Comparison of ENCODE assay signal across 8 mouse cellular contexts in genomic region chr14:14065142-14065498, GRCm38 (mm10). TPM values are rescaled to one million over a fixed set of nuclear protein-coding genes. Genes with fewer than 3 reads are reported as not detected.
DNase-seq lines count a peak whose midpoint lies in the region; ATAC-seq lines count a peak whose summit lies in the region.

No protein-coding gene starts in this region.

- intact Hi-C loops in heart, postnatal 14 days (cut with DNase I), result no loop called here
- intact Hi-C loops in heart, postnatal 25 days (cut with DNase I), result no loop called here

- H3K27ac ChIP-seq in heart, embryonic 16.5 days (ENCODE audit: low read length), result peak overlapping the region; percentile 36
- peak overlapping the region; percentile 86 for H3K27ac ChIP-seq in forebrain, embryonic 13.5 days
- H3K27ac ChIP-seq in liver, embryonic 15.5 days (replicated peaks), result 0 out of 2 replicates have a peak overlapping the region, but pooled peaks have one; percentile 24

- no peak overlapping the region for H3K4me2 ChIP-seq in heart, embryonic 16.5 days (ENCODE audit: low read depth, low read length)
- H3K4me2 ChIP-seq in forebrain, embryonic 13.5 days, result peak overlapping the region; percentile 18; the same call in 1 of the 2 replicates
- no peak overlapping the region for H3K4me2 ChIP-seq in liver, embryonic 15.5 days

- no peak overlapping the region for H3K4me3 ChIP-seq in heart, embryonic 16.5 days (ENCODE audit: low read length)
- H3K4me3 ChIP-seq in forebrain, embryonic 13.5 days, result no peak overlapping the region
- H3K4me3 ChIP-seq in liver, embryonic 15.5 days (replicated peaks), result no peak overlapping the region

- H3K27me3 ChIP-seq in heart, embryonic 16.5 days (ENCODE audit: control insufficient read depth, insufficient read depth, low read length), result no peaks in the 10 kb centered on the region
- no peaks in the 10 kb centered on the region for H3K27me3 ChIP-seq in forebrain, embryonic 13.5 days
- H3K27me3 ChIP-seq in liver, embryonic 15.5 days, result no peaks in the 10 kb centered on the region

- no peaks in the 10 kb centered on the region for H3K9me3 ChIP-seq in heart, embryonic 16.5 days (replicated peaks; ENCODE audit: control insufficient read depth, low read length)
- no peaks in the 10 kb centered on the region for H3K9me3 ChIP-seq in forebrain, embryonic 13.5 days (replicated peaks)
- no peaks in the 10 kb centered on the region for H3K9me3 ChIP-seq in liver, embryonic 15.5 days (replicated peaks)

- H3K36me3 ChIP-seq in heart, embryonic 16.5 days (ENCODE audit: control insufficient read depth, insufficient read depth), result peaks cover 3% of the 10 kb centered on the region; the same call in 1 of the 2 replicates
- H3K36me3 ChIP-seq in forebrain, embryonic 13.5 days (ENCODE audit: poor library complexity, severe bottlenecking), result no peaks in the 10 kb centered on the region
- no peaks in the 10 kb centered on the region for H3K36me3 ChIP-seq in liver, embryonic 15.5 days (replicated peaks)

- no peak overlapping the region for H3K9ac ChIP-seq in heart, embryonic 16.5 days (ENCODE audit: low read length)
- no peak overlapping the region for H3K9ac ChIP-seq in forebrain, embryonic 13.5 days
- no peak overlapping the region for H3K9ac ChIP-seq in liver, embryonic 15.5 days

- DNase-seq in heart, postnatal 14 days, result no peak
- DNase-seq in adipocyte (ENCODE audit: low spot score), result peak; percentile 16
- no peak for DNase-seq in right cerebral cortex, postnatal 10 days (ENCODE audit: low spot score in 2 of 2)
- no peak for DNase-seq in heart, postnatal 25 days (ENCODE audit: low spot score)
- DNase-seq in urinary bladder, postnatal 36 days (ENCODE audit: low spot score in 2 of 2), result no peak

- no peak for ATAC-seq in heart, embryonic 16.5 days (replicated peaks; ENCODE audit: extremely low read depth, insufficient read depth, low FRiP score)
- peak; percentile 52 for ATAC-seq in forebrain, embryonic 13.5 days
- ATAC-seq in liver, embryonic 15.5 days (ENCODE audit: insufficient read depth), result no peak

- 64% methylated on average over 4 of the region's 4 CpGs for WGBS in heart, embryonic 16.5 days
- WGBS in forebrain, embryonic 13.5 days, result 16% methylated on average over 4 of the region's 4 CpGs
- 39% methylated on average over 4 of the region's 4 CpGs for WGBS in liver, embryonic 15.5 days (ENCODE audit: insufficient replicate concordance)

- H3K4me1 ChIP-seq in heart, embryonic 16.5 days (ENCODE audit: control insufficient read depth, insufficient read depth, low read length), result peaks cover 29% of the 10 kb centered on the region
- H3K4me1 ChIP-seq in forebrain, embryonic 13.5 days, result peaks cover 67% of the 10 kb centered on the region
- H3K4me1 ChIP-seq in liver, embryonic 15.5 days (replicated peaks), result peaks cover 39% of the 10 kb centered on the region

RNA-seq across cellular contexts. Expression of gene Psmd6, which starts 55.7 kb away (rescaled TPM):
- polyA plus RNA-seq in heart, embryonic 16.5 days (2015; fragmentation: Nextera tagmentation; extraction: Ambion mirVana), result 169 and 200 TPM in 2 replicates
- total RNA-seq in heart, postnatal 14 days (2021), result 10 to 100 TPM; 84.9 to 85.6 TPM
- polyA plus RNA-seq in forebrain, embryonic 13.5 days (2015; fragmentation: Nextera tagmentation; extraction: Ambion mirVana), result 308 and 313 TPM in 2 replicates
- 107 and 116 TPM in 2 replicates for polyA plus RNA-seq in liver, embryonic 15.5 days (2015; fragmentation: Nextera tagmentation; extraction: Ambion mirVana)
- total RNA-seq in heart, postnatal 25 days (2021), result 10 to 100 TPM; 78.7 to 84.2 TPM

Comparison
In these comparisons a context has a peak if more than half of its experiments do, and no peak if none do; other contexts are left out.
1. H3K27ac ChIP-seq: peak in every context shown above with its lines; median percentile 86 in forebrain, embryonic 13.5 days; 36 in heart, embryonic 16.5 days; 24 in liver, embryonic 15.5 days.